Mouse (Mus musculus) MEL (cell line): ENCODE measurements around the gene Edc3. TPM values are rescaled to one million over a fixed set of nuclear protein-coding genes. Genes with fewer than 3 reads are reported as not detected.

Experiments
- DNase-seq: peaks from one replicate; pipeline ENCODE4 v3.0.0; 2011; ENCODE audit warnings: low read depth, low spot score
- H3K27ac ChIP-seq: 2 replicates; pipeline ENCODE4 v1.5.1; 2012; ENCODE audit warnings: low read depth, mild to moderate bottlenecking, control low read depth, low read length, moderate library complexity; ENCODE audit not compliant: control insufficient read depth
- H3K27me3 ChIP-seq, 2 experiments: fragments of 150-350 bp in 1 of 2; sonication (generic) in 1 of 2; 2 replicates each; pipeline ENCODE4 v1.6.1; 2012; ENCODE audit warnings: low read length in 2 of 2, mild to moderate bottlenecking in 2 of 2, improper control_type of control experiment in 1 of 2, moderate library complexity in 1 of 2; ENCODE audit not compliant: insufficient read depth in 2 of 2, control insufficient read depth in 1 of 2
- H3K36me3 ChIP-seq, 2 experiments: 2 replicates each; pipeline ENCODE4 v1.6.1; 2012 to 2014; ENCODE audit warnings: low read length in 2 of 2, improper control_type of control experiment in 1 of 2, inconsistent platforms in 1 of 2, mild to moderate bottlenecking in 1 of 2; ENCODE audit not compliant: insufficient read depth in 2 of 2, control insufficient read depth in 1 of 2
- H3K4me1 ChIP-seq, 2 experiments: fragments of 150-350 bp in 1 of 2; sonication (generic) in 1 of 2; 2 replicates each; pipeline ENCODE4 v1.6.1; 2012; ENCODE audit warnings: low read length in 2 of 2, improper control_type of control experiment in 1 of 2, mild to moderate bottlenecking in 1 of 2; ENCODE audit not compliant: insufficient read depth in 2 of 2, control insufficient read depth in 1 of 2
- H3K4me3 ChIP-seq, 2 experiments: fragments of 150-350 bp in 1 of 2; sonication (generic) in 1 of 2; 2 replicates each; pipeline ENCODE4 v1.5.1; 2012; ENCODE audit warnings: low read depth in 2 of 2, low read length in 2 of 2, mild to moderate bottlenecking in 2 of 2, moderate library complexity in 2 of 2, control low read depth in 1 of 2, improper control_type of control experiment in 1 of 2; ENCODE audit not compliant: control insufficient read depth in 1 of 2, insufficient read depth in 1 of 2
- H3K79me2 ChIP-seq: 2 replicates; pipeline ENCODE4 v1.6.1; 2012; ENCODE audit warnings: mild to moderate bottlenecking, low read length, moderate library complexity; ENCODE audit not compliant: control insufficient read depth, poor library complexity, insufficient read depth
- H3K9ac ChIP-seq: 2 replicates; pipeline ENCODE4 v1.6.1; 2012; ENCODE audit warnings: low read depth, mild to moderate bottlenecking, control low read depth, low read length, moderate library complexity; ENCODE audit not compliant: control insufficient read depth, poor library complexity, severe bottlenecking
- H3K9me3 ChIP-seq: fragments of 150-350 bp; sonication (generic); replicated peaks from 2 replicates; pipeline ENCODE4 v1.6.1; 2012; ENCODE audit warnings: mild to moderate bottlenecking, low read length, improper control_type of control experiment, moderate library complexity; ENCODE audit not compliant: insufficient read depth
- CHD1 ChIP-seq: IDR thresholded peaks from 2 replicates; pipeline ENCODE4 v1.6.1; 2012; ENCODE audit warnings: low read depth, mild to moderate bottlenecking, inconsistent platforms, low read length, improper control_type of control experiment
- CHD2 ChIP-seq: IDR thresholded peaks from 2 replicates; pipeline ENCODE4 v1.6.1; 2011; ENCODE audit warnings: low read length, improper control_type of control experiment
- E2F4 ChIP-seq: IDR thresholded peaks from 2 replicates; pipeline ENCODE4 v1.6.1; 2011; ENCODE audit warnings: low read depth, low read length, improper control_type of control experiment, borderline replicate concordance
- ELF1 ChIP-seq: IDR thresholded peaks from 2 replicates; pipeline ENCODE4 v1.6.1; 2014; ENCODE audit warnings: low read depth, mild to moderate bottlenecking, inconsistent platforms, low read length, improper control_type of control experiment, moderate library complexity
- ETS1 ChIP-seq: IDR thresholded peaks from 2 replicates; pipeline ENCODE4 v1.6.1; 2012; ENCODE audit warnings: low read depth, mild to moderate bottlenecking, inconsistent platforms, low read length, improper control_type of control experiment, moderate library complexity
- GATA1 ChIP-seq: IDR thresholded peaks from 2 replicates; pipeline ENCODE4 v1.6.1; 2011; ENCODE audit warnings: low read depth, low read length, improper control_type of control experiment
- HCFC1 ChIP-seq: IDR thresholded peaks from 2 replicates; pipeline ENCODE4 v1.6.1; 2012; ENCODE audit warnings: low read depth, mild to moderate bottlenecking, inconsistent platforms, low read length, improper control_type of control experiment, moderate library complexity
- KAT2A ChIP-seq: conservative IDR thresholded peaks from 2 replicates; pipeline ENCODE4 v1.6.1; 2012; ENCODE audit warnings: low read depth, low read length, improper control_type of control experiment, inconsistent platforms
- MAFK ChIP-seq: IDR thresholded peaks from 2 replicates; pipeline ENCODE4 v1.6.1; 2011; ENCODE audit warnings: low read depth, mild to moderate bottlenecking, low read length, improper control_type of control experiment, borderline replicate concordance
- MAX ChIP-seq: IDR thresholded peaks from 2 replicates; pipeline ENCODE4 v1.6.1; 2011; ENCODE audit warnings: low read length, improper control_type of control experiment
- MAZ ChIP-seq: IDR thresholded peaks from 2 replicates; pipeline ENCODE4 v1.6.1; 2012; ENCODE audit warnings: low read depth, mild to moderate bottlenecking, inconsistent platforms, low read length, improper control_type of control experiment
- MEF2A ChIP-seq: IDR thresholded peaks from 2 replicates; pipeline ENCODE4 v1.6.1; 2014; ENCODE audit warnings: low read depth, mild to moderate bottlenecking, inconsistent platforms, low read length, improper control_type of control experiment; ENCODE audit not compliant: poor library complexity, insufficient replicate concordance, severe bottlenecking; ENCODE audit errors: extremely low read depth
- MXI1 ChIP-seq: IDR thresholded peaks from 2 replicates; pipeline ENCODE4 v1.6.1; 2011; ENCODE audit warnings: mild to moderate bottlenecking, low read depth, low read length, improper control_type of control experiment
- MYB ChIP-seq: IDR thresholded peaks from 2 replicates; pipeline ENCODE4 v1.6.1; 2011; ENCODE audit warnings: mild to moderate bottlenecking, low read depth, low read length, improper control_type of control experiment
- MYC ChIP-seq: IDR thresholded peaks from 2 replicates; pipeline ENCODE4 v1.6.1; 2011; ENCODE audit warnings: low read depth, mild to moderate bottlenecking, low read length, improper control_type of control experiment, moderate library complexity
- NELFE ChIP-seq: IDR thresholded peaks from 2 replicates; pipeline ENCODE4 v1.6.1; 2011; ENCODE audit warnings: low read depth, low read length, improper control_type of control experiment
- NRF1 ChIP-seq: IDR thresholded peaks from 2 replicates; pipeline ENCODE4 v1.6.1; 2014; ENCODE audit warnings: low read depth, mild to moderate bottlenecking, inconsistent platforms, low read length, improper control_type of control experiment, moderate library complexity; ENCODE audit not compliant: poor library complexity, insufficient read depth, severe bottlenecking
- POLR2A ChIP-seq, 2 experiments: IDR thresholded peaks; 2 replicates each; pipeline ENCODE4 v1.6.1; 2011 to 2012; ENCODE audit warnings: low read length in 2 of 2, mild to moderate bottlenecking in 2 of 2, control low read depth in 1 of 2, improper control_type of control experiment in 1 of 2, low read depth in 1 of 2, moderate library complexity in 1 of 2; ENCODE audit not compliant: control insufficient read depth in 1 of 2, insufficient read depth in 1 of 2, poor library complexity in 1 of 2
- POLR2AphosphoS5 ChIP-seq: IDR thresholded peaks from 2 replicates; pipeline ENCODE4 v1.6.1; 2012; ENCODE audit warnings: low read depth, borderline replicate concordance, mild to moderate bottlenecking, inconsistent platforms, low read length, moderate library complexity, mixed read lengths
- RAD21 ChIP-seq: IDR thresholded peaks from 2 replicates; pipeline ENCODE4 v1.6.1; 2011; ENCODE audit warnings: mild to moderate bottlenecking, low read depth, low read length, improper control_type of control experiment
- SIN3A ChIP-seq: IDR thresholded peaks from 2 replicates; pipeline ENCODE4 v1.6.1; 2012; ENCODE audit warnings: low read length, improper control_type of control experiment, inconsistent platforms
- SMC3 ChIP-seq: IDR thresholded peaks from 2 replicates; pipeline ENCODE4 v1.6.1; 2011; ENCODE audit warnings: low read depth, low read length, improper control_type of control experiment
- TCF12 ChIP-seq: IDR thresholded peaks from 2 replicates; pipeline ENCODE4 v1.6.1; 2014; ENCODE audit warnings: low read depth, mild to moderate bottlenecking, inconsistent platforms, low read length, improper control_type of control experiment, moderate library complexity
- USF1 ChIP-seq: IDR thresholded peaks from 2 replicates; pipeline ENCODE4 v1.6.1; 2014; ENCODE audit warnings: low read depth, mild to moderate bottlenecking, inconsistent platforms, low read length, improper control_type of control experiment, moderate library complexity
- ZC3H11A ChIP-seq: IDR thresholded peaks from 2 replicates; pipeline ENCODE4 v1.6.1; 2012; ENCODE audit warnings: low read depth, mild to moderate bottlenecking, inconsistent platforms, low read length, improper control_type of control experiment
- ZKSCAN1 ChIP-seq: IDR thresholded peaks from 2 replicates; pipeline ENCODE4 v1.6.1; 2012; ENCODE audit warnings: low read depth, mild to moderate bottlenecking, inconsistent platforms, low read length, improper control_type of control experiment, moderate library complexity
- ZMIZ1 ChIP-seq: IDR thresholded peaks from 2 replicates; pipeline ENCODE4 v1.6.1; 2012; ENCODE audit warnings: low read depth, mild to moderate bottlenecking, inconsistent platforms, low read length, improper control_type of control experiment, moderate library complexity
- ZNF384 ChIP-seq: IDR thresholded peaks from 2 replicates; pipeline ENCODE4 v1.6.1; 2012; ENCODE audit warnings: low read depth, mild to moderate bottlenecking, inconsistent platforms, low read length, improper control_type of control experiment
- polyA plus RNA-seq, 2 experiments: library from polyadenylated mRNA; stranded (reverse) in 1 of 2; unstranded in 1 of 2; fragments of >175 nt in 1 of 2; fragments of >200 nt in 1 of 2; gene quantifications; 2 replicates each; pipeline versions ENCODE4 v1.2.1 to v1.2.4; 2012; ENCODE audit warnings: low replicate concordance in 2 of 2, low read depth in 1 of 2; ENCODE audit not compliant: insufficient read length in 2 of 2, insufficient read depth in 1 of 2, missing spikeins in 1 of 2
- total RNA-seq: library from RNA; depleted of rRNA; stranded (reverse); fragments of 300-350 nt; gene quantifications from 2 replicates; pipeline ENCODE4 v1.2.3, GENCODE M21; 2012

Gene Edc3
- total and polyA plus RNA-seq, 3 experiments = 7.2 to 25.7 TPM; not detected in 1

GRCm38 (mm10) chr9:57797456-57797855, 89.1 kb downstream of the Edc3 start:
- no peaks in the 10 kb centered on the region for H3K9me3 ChIP-seq
- H3K27me3 ChIP-seq = no peaks in the 10 kb centered on the region
- DNase-seq = no peak
- peaks cover 0 to 7% of the 10 kb centered on the region in 2 experiments; a peak in 2 of 4 replicates for H3K36me3 ChIP-seq
- H3K79me2 ChIP-seq = no peaks in the 10 kb centered on the region
- peaks cover 0 to 14% of the 10 kb centered on the region in 2 experiments; a peak in 2 of 4 replicates for H3K4me1 ChIP-seq
- no peak overlapping the region for H3K9ac ChIP-seq
- H3K4me3 ChIP-seq = no peak overlapping the region
- TF ChIP-seq TCF12 (no peak), KAT2A (no peak), NRF1 (no peak), E2F4 (no peak), GATA1 (no peak), NELFE (no peak), MYC (no peak), RAD21 (no peak), POLR2AphosphoS5 (no peak), SMC3 (no peak), MYB (no peak), MAZ (no peak), MAFK (no peak), MXI1 (no peak), CHD1 (no peak), ZMIZ1 (no peak), ETS1 (no peak), HCFC1 (no peak)
- no peak overlapping the region for H3K27ac ChIP-seq

GRCm38 (mm10) chr9:57798725-57799253, 90.4 kb downstream of the Edc3 start:
- Histone ChIP-seq H3K27ac (no peak overlapping the region), H3K27me3 (no peaks in the 10 kb centered on the region), H3K79me2 (no peaks in the 10 kb centered on the region), H3K4me1 (peaks cover 4 to 26% of the 10 kb centered on the region in 2 experiments), H3K4me3 (no peak overlapping the region), H3K36me3 (peaks cover 0 to 21% of the 10 kb centered on the region in 2 experiments; a peak in 2 of 4 replicates), H3K9me3 (no peaks in the 10 kb centered on the region), H3K9ac (no peak overlapping the region)
- TF ChIP-seq ZC3H11A (no peak), ZNF384 (no peak), TCF12 (no peak), USF1 (no peak), SIN3A (no peak), CHD1 (no peak), ELF1 (no peak), CHD2 (no peak), ETS1 (no peak), ZKSCAN1 (no peak), RAD21 (no peak), MEF2A (no peak), POLR2A (IDR thresholded peaks at IDR 0.05; ENCODE audit: control insufficient read depth in 1 of 2, insufficient read depth in 1 of 2, low read depth in 1 of 2, low read length in 2 of 2, poor library complexity in 1 of 2) (no peak), MAX (no peak), GATA1 (no peak), MYB (no peak)
- DNase-seq = no peak
